Mouse (Mus musculus): ENCODE results near the gene Itgae. TPM values are rescaled to one million over a fixed set of nuclear protein-coding genes. Genes with fewer than 3 reads are reported as not detected.
A peak's percentile ranks its signal among the peaks of the same experiment; 100 is the strongest.

Itgae gene
- total RNA-seq (2021): under 1 TPM in 1 of 2 experiments, not detected in 1; 0.12 TPM
- long read RNA-seq, experiment 1, partial matches to known transcripts: 1 of 2 reads
- long read RNA-seq, experiment 1, other reads (novel, unspliced or antisense): 1 of 2 reads
- long read RNA-seq, experiment 2, partial matches to known transcripts: 0 of 1 reads
- long read RNA-seq, experiment 2, other reads (novel, unspliced or antisense): 1 of 1 reads

- no peak for DNase-seq (ENCODE audit: low spot score in 2 of 2)
Observed at GRCm38 (mm10) chr11:73090283-73090682, at the start of gene Itgae. Gene Itgae (plus strand): TSS chr11:73090583.

DNA sequence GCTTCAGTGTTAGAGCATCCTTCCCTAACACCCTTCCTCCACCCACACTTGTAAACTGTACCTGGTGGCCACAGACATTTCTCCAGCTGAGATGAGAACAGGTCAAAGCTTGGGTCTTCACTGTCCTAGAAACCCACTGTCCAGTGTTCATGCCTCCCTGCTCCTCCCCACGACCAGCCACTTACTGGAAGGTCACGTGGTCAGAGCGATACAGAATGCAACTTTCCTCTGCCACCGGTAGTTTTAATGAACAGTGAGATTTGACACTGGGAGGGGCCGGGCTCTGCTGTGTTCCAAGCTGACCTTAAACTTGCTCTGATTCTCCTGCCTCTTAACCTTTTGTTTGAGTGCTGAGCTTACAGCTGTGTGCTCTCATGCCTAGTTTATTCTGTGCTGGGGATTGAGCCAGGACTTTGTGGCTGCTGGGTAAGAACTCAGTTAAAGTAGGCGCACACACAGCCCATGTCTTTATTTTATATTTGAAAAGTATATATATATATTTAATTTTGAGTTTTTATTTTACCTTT is 46.1 kb upstream of the Itgae start:
- no peak for DNase-seq (ENCODE audit: low spot score in 2 of 2)

DNA sequence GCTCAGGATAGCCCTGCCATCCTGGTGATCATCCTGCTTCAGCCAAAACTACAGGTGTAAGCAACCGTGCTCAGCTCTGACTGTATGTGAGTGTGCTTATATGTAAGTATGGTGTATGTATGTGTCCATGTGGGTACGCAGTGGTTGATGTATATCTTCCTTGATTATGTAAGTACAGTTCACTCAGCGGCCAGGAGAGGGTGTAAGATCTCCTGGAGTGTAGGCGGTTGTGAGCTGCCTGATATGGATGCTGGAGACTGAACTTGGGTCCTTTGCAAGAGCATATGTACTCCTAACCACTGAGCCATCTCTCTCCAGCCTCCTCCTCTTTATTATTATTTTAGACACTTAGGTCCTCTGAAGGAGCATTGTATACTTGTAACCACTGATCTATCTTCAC is 45.6 kb upstream of the Itgae start:
- no peak for DNase-seq (ENCODE audit: low spot score in 2 of 2)

DNA sequence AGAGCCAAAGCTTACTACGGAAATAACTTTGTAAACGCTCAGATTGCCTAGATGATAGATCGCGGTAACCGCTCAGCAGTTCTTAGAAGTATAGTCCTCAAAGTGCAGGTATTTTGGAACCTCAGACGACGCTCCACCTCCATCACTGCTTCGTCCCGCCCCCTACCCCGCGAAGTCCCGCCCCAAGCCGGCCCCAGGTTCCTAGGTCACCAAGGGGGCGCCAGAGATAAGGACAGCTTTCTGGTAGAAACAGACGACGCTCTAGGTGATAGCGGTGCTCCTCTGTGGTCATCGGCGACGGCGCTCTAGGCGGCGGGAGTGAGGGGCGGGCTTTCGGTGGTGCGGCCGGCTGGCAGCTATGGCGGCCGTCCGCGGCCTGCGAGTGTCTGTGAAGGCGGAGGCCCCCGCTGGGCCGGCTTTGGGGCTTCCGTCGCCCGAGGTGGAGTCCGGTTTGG is 42.8 kb upstream of the Itgae start, which contains the start of gene Ncbp3:
Gene Ncbp3 (plus strand): TSS at position 242 of the 455 bp plus-strand sequence.
- peak; percentile 95 to 98 for DNase-seq (ENCODE audit: low spot score in 2 of 2)

DNA sequence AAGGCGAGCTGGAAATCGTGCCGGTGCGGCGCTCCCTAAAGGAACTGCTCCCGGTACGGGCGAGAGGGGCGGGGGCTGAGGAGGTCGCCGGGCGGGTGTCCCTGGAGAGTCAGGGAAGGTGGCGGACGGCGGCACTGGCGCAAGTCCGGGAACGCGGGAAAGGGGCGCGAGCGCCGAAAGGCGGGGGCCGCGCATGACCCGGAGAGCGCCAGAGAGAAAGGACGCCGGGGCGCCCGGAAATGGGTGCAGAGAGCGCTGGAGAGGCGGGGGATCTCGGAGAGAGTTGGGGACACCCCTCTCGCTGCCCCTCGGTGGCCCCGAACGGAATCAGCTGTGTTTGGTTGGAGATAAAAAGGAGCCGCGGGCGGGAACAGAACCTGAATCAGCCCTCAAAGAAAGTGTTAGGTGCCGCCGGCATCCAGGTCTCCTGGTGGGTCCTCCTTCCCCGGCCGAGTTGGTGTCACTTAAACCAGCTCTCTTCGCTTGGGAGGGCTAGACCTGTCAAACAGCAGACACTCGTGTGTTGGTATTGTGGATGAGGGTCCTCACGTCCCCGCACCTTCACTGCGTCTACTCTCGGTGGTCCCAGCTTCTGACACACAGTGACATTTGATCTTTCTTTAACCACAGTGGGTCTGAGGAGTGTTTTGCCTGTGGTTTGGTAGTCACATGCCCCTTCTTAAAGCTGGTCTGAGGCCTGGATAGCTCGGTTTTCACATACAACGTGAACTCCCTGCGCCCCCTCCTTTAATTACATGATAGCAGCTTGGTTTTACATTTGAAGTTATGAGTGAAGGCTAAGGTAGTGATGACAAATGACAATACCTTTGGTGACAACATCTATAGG is 42.1 kb upstream of the Itgae start:
- DNase-seq (ENCODE audit: low spot score in 2 of 2): no peak

DNA sequence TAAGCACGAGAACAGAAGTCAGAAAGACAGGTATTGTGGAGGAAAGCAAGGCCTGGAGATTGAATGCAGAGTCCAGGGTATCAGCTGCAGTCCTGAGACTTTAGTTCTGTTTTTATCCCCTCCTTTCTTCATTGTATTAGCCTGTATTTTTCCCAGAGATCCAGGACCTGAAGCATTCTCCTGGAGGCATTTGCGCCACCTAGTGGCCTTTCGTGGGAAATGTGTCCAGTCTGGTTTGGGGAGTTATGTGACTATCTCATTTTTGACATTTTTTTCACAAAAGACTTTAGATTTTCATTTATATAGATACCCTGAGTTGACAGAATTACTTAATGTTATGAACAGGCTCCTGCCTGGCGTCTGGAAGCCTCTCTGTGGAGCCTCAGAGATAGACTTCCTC is 41.0 kb upstream of the Itgae start:
- peak; percentile 72 to 82 for DNase-seq (ENCODE audit: low spot score in 2 of 2)

DNA sequence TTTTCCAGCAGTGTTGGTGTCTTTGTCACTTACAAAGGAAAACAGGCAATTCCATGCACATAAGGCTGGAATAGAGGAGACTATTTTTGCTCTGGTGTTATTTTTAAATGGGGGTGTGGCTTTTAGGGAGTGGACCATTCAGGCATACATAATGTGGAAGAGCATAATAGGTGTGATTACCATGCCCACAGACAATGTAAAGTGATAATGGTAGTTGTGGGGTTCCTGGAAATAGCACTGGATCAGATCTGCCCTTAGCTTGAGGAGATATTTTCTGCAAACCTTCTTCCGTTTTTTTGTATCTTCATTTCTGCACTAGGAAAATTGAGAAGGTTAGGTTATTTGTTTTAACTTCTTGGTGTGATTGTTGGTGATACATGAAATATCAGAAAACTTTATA is 37.6 kb upstream of the Itgae start:
- DNase-seq (ENCODE audit: low spot score in 2 of 2): no peak

GRCm38 (mm10) chr11:73057701-73058100 is 32.7 kb upstream of the Itgae start:
- DNase-seq (ENCODE audit: low spot score in 2 of 2): no peak

- no peak for DNase-seq (ENCODE audit: low spot score in 2 of 2)
Observed at GRCm38 (mm10) chr11:73059630-73060029, 30.8 kb upstream of the Itgae start.

- DNase-seq (ENCODE audit: low spot score in 2 of 2): no peak
Observed at GRCm38 (mm10) chr11:73061413-73061812, 29.0 kb upstream of the Itgae start.

GRCm38 (mm10) chr11:73071839-73072238 is 18.5 kb upstream of the Itgae start:
- peak; percentile 47 to 58 for DNase-seq (ENCODE audit: low spot score in 2 of 2)

GRCm38 (mm10) chr11:73076295-73076694 is 14.1 kb upstream of the Itgae start:
- DNase-seq (ENCODE audit: low spot score in 2 of 2): no peak

GRCm38 (mm10) chr11:73076733-73077132 is 13.7 kb upstream of the Itgae start:
- no peak for DNase-seq (ENCODE audit: low spot score in 2 of 2)

DNA sequence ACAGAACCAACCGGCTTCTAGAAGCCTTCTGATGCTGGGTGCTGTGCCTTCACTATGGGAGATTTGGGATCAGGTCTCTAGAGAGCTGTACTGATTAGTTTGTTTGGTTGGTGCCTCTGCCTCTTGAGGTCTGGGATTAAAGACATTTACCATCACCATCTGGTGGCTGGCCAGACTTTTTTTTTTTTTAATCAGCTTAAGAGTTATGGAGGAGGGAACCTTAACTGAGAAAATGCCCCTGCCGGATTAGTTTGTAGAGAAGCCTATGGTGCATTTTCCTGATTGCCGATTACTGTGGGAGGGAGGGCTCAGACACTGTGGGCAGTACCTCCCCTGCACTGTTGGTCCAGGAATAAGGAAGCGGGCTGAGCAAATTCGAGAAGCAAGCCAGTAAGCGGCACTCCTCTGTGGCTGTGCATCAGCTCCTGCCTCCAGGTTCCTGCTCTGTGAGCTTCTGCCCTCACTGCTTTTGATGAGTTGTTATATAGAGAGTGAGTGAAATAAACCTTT is 13.1 kb upstream of the Itgae start:
- no peak for DNase-seq (ENCODE audit: low spot score in 2 of 2)

- DNase-seq (ENCODE audit: low spot score in 2 of 2): no peak
Observed at GRCm38 (mm10) chr11:73078615-73079014, 11.8 kb upstream of the Itgae start.

DNA sequence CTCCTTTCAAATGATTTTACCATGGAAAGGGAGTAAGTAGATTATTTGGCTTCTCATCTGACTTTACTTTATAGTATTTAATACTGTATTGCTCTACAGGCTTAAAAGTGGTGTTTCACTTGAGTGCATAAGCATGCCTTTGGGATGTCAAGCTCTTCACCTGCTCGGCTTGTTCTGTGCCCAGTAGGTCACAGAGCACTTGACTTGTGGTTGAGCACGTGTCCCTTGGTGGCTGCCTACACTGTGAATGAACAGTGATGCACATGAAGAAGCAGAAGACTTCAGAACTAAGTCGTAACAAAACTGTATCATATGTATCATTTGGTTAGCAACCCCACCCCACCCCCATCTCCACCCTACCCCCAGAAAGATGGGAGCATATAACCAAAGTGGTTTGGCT is 10.1 kb upstream of the Itgae start:
- DNase-seq (ENCODE audit: low spot score in 2 of 2): no peak

DNA sequence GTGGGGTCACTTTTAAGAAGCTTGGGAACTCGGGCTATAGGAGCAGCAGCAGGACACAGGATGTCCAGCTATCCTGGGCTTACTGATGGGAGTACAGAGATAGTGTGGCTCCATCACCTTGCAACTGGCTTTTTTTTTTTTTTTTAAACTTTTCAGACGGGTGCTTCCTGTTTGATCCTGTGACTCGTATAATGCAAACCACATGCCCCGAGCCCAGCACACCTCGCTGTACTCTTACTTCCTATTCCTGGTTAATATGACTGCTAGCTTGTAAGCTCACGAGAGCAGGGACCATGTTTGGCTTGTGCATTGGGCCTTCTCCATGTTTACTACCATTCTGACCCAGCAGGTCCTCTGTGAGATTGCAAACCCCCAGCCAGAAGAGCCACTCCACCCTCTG is 6.1 kb upstream of the Itgae start:
- DNase-seq (ENCODE audit: low spot score in 2 of 2): no peak

DNA sequence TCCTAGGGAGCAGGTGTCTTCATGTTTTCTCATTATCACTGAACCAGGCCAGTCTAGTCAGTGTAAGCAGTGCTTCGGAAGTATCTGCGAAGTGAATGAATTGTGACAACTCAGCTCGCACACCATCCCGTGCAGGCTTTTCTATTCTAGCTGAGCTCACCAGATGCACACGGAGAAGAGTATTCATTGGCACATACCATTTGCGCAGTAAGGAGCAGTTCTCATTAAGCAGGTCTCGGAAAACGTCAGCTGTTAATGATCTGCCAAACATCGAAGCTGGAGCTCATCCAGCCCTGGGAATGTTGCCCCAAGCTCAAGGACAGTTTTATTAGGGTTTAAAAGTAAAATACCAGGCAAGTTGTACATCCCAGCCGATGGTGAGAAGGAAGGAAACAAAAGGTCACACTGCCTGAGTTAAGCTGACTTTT is 5.6 kb upstream of the Itgae start:
- DNase-seq (ENCODE audit: low spot score in 2 of 2): no peak

DNA sequence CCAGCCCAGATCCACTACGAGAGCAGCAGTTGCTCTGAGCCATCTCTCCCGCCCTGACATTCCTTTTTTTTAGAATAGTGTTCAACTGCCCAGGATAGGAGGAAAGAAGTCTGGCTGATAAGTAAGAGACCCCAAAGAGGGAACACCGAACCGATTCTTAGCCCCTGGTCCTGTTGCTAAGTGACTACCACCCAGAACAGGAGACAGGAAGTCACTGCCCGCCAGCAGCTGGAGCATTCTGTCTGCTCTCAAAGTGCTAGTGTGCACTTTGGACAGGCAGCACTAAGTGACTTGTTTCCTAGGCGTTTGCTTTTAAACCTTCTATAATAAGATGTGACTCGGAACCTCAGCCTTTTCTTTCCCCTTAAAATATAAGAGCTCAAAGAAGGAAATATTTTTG is 5.0 kb upstream of the Itgae start:
- DNase-seq (ENCODE audit: low spot score in 2 of 2): no peak

DNA sequence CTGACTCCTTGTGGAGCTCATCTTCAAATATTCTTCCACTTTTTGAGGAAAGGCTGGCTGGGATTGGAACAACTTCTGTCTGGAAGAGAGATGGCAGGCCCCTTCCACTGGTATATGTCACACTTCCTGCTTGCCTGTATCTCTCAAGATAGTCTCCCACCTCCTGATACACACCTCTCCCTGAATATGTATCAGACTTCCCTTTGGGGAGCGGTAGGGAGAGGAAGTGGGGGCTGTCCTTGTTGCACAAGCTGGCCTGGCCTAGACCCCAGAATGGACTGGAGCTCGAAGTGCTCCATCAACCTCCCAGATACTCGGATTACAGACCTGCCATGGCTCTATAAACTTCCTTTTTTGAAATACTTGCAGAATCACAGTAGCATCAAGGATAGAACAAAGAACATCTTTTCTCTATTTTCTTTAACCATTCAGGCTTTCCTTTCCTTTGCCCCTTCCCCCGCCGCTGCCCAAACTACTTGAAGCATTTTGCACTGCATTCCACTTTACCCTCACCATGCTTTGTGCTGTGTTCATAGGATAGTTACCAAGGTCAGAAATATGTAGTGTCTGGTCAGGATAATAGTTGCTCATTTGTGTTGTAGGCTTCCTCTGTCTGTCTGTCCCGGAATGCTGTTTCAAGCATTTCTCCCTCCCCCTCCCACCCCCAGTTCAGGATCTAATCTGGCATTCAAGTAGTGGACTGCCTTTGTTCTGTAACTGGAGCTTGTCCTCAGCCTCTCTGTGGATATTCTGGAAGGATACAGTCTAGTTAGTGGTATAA is 2.5 kb upstream of the Itgae start:
- DNase-seq (ENCODE audit: low spot score in 2 of 2): no peak

DNA sequence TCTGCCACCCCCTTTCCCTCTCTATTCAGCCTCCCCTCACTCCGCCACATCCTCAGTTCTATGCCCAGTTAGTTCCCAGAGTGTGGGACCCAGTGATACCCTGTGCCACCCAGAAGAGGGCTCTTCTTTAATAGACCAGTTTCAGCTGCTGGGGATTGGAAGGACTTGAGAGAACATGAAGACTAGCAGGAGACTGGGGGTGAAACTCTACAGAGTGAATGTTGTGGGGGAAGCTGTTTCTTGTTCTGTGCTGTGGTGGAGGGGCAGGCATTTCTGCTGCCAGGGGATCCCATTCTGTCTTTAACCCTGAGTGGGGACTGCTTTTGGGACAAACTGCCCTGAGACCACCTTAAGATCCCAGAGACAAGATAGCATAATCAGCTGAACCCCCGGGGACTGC is 443 bp downstream of the Itgae start:
- DNase-seq (ENCODE audit: low spot score in 2 of 2): no peak
